Mouse (Mus musculus): Measurements from ENCODE around the gene Capn11. TPM values are rescaled to one million over a fixed set of nuclear protein-coding genes. Genes with fewer than 3 reads are reported as not detected.

Gene Capn11
- polyA plus RNA-seq, 1 experiment from 2014 or later, result 0.41 TPM

DNA sequence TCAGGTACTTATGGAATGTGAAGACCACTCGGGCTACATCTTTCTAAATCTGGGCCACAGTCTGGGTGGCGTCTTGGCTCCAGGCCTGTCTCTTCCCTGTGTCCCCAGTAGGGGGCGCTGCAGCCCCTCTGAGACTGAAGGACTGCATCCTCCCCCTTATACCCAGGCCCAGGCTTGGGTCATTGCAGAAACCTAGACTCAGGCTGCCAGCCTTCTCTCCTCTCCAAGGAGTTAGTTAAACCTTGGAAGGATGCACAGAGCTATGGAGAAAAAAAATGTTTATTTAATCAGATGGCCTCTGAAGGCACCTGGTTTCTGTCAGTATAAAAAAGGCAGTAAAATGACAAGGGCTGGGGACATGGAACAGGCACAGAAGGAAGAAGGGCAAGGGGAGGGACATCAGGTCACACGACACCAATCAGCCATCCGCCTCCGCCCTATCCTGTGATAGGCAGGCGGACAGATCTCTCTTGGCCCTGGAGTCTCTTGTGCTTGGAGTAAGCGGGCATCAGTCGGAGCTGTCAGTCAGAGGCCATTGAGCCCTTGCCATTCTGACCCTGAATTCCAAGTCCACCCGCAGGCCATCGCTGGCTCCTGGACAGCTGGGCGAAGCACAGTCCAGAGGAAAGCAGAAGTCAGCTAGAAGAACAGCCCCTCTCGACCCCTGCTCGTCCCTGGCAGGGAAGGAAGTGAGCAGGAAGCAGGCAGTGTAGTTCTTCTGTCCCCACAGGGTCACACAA lies 74.0 kb downstream of the Capn11 start:
- H3K4me3 ChIP-seq, result no peak overlapping the region

DNA sequence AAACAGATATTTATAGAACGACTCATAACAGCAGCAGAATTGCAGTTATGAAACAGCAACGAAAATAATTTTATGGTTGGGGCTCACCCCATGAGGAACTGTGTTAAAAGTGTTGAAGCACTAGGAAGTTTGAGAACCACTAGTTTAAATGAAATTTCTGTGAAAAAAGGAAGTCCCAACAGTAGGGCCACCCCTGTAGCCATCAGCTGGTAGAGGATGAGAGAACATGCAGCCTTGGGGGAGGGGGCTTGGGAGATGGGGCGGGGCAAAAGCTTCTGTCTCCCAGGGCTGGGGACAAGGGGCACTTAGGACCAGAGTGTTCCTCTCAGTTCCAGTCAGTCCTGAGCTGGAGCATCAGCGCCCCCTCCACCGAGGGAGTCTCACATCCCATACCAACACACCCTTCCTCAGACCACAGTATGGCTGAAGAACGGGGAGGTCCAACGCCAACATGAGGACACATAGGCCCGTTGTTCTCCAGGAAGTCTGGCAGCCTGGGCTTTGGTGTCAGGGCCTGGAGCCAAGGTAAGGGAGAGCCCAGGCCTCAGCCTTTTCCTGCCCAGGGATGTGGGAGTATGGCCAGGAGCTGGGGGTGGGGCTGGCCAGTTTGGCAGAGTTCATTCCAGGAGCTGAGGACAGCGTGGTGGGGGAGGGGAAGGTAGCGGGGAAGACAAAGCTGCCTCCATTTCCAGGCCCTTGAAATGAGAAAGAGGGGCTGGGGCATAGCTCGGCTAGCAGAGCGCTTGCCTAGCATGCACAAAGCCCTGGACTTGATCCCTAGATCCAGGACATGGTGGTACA lies 74.8 kb downstream of the Capn11 start:
- Histone ChIP-seq H3K9ac (no peak overlapping the region), H3K27ac (peak overlapping the region; percentile 84), H3K4me3 (no peak overlapping the region), H3K36me3 (peaks cover 18% of the 10 kb centered on the region; the same call in 1 of the 2 replicates), H3K4me2 (peak overlapping the region; percentile 15), H3K4me1 (peaks cover 36% of the 10 kb centered on the region), H3K27me3 (no peaks in the 10 kb centered on the region), H3K9me3 (no peaks in the 10 kb centered on the region)
- WGBS, result 30% methylated on average over 12 of the region's 12 CpGs
- peak; percentile 69 for ATAC-seq (ENCODE audit: borderline replicate concordance, extremely low read depth, low FRiP score, low TSS enrichment)

More for the DNA sequence above, 74.0 kb downstream of the Capn11 start:
- peak overlapping the region; percentile 84 for H3K27ac ChIP-seq
- no peaks in the 10 kb centered on the region for H3K9me3 ChIP-seq
- ATAC-seq (ENCODE audit: borderline replicate concordance, extremely low read depth, low FRiP score, low TSS enrichment), result peak; percentile 49
- H3K4me1 ChIP-seq, result peaks cover 36% of the 10 kb centered on the region
- H3K9ac ChIP-seq, result no peak overlapping the region
- H3K36me3 ChIP-seq, result peaks cover 20% of the 10 kb centered on the region; the same call in 1 of the 2 replicates
- H3K4me2 ChIP-seq, result peak overlapping the region; percentile 15
- no peaks in the 10 kb centered on the region for H3K27me3 ChIP-seq
- WGBS, result 28% methylated on average over 14 of the region's 14 CpGs

- H3K27ac ChIP-seq, result no peak overlapping the region
- 64% methylated on average over 6 of the region's 6 CpGs for WGBS
Observed at GRCm38 (mm10) chr17:45582715-45583355, 76.3 kb downstream of the Capn11 start.

DNA sequence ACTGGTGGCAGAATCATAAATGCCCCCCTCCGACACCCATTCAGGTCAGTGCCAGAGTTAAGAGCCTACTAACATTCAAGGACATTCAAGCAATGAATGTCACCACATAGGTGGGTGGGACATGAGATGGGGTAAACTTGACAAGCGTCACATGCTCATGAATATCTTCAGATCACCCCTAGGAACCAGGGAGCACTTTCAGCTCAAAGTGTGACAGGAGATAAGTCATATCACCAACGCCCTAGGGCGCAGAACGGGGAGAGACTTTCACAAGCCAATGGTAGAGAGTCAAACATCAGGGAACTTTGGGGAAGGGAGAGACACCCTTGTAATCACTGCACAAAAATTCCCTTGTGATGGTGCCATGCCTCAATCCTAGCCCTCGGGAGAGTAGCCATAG lies 76.9 kb downstream of the Capn11 start:
- no peak overlapping the region for H3K4me3 ChIP-seq
- WGBS, result 90% methylated on average over 6 of the region's 6 CpGs
- no peak overlapping the region for H3K4me2 ChIP-seq
- no peak for ATAC-seq (ENCODE audit: borderline replicate concordance, extremely low read depth, low FRiP score, low TSS enrichment)
- H3K9ac ChIP-seq, result no peak overlapping the region
- no peak overlapping the region for H3K27ac ChIP-seq
- no peaks in the 10 kb centered on the region for H3K9me3 ChIP-seq
- H3K27me3 ChIP-seq, result no peaks in the 10 kb centered on the region
- H3K36me3 ChIP-seq, result peaks cover 9% of the 10 kb centered on the region; the same call in 1 of the 2 replicates
- H3K4me1 ChIP-seq, result peaks cover 41% of the 10 kb centered on the region

More at GRCm38 (mm10) chr17:45582715-45583355, 76.3 kb downstream of the Capn11 start:
- Histone ChIP-seq H3K27me3 (no peaks in the 10 kb centered on the region), H3K9ac (no peak overlapping the region), H3K9me3 (no peaks in the 10 kb centered on the region), H3K4me2 (no peak overlapping the region), H3K4me1 (peaks cover 41% of the 10 kb centered on the region), H3K4me3 (no peak overlapping the region), H3K36me3 (peaks cover 10% of the 10 kb centered on the region; the same call in 1 of the 2 replicates)
- no peak for ATAC-seq (ENCODE audit: borderline replicate concordance, extremely low read depth, low FRiP score, low TSS enrichment)

- 3% methylated on average over 2 of the region's 2 CpGs for WGBS
- Histone ChIP-seq H3K27ac (peak overlapping the region; percentile 61; the same call in 1 of the 2 replicates), H3K4me3 (no peak overlapping the region), H3K4me1 (peaks cover 41% of the 10 kb centered on the region), H3K9me3 (no peaks in the 10 kb centered on the region), H3K4me2 (0 out of 2 replicates have a peak overlapping the region, but pooled peaks have one; percentile 21), H3K27me3 (no peaks in the 10 kb centered on the region), H3K9ac (no peak overlapping the region), H3K36me3 (peaks cover 3% of the 10 kb centered on the region; the same call in 1 of the 2 replicates)
- 0 out of 2 replicates have a peak, but pooled peaks have one; percentile 7 for ATAC-seq (ENCODE audit: borderline replicate concordance, extremely low read depth, low FRiP score, low TSS enrichment)
Observed at GRCm38 (mm10) chr17:45581567-45581983, 77.5 kb downstream of the Capn11 start.

- Histone ChIP-seq H3K4me1 (peaks cover 40% of the 10 kb centered on the region), H3K4me2 (peak overlapping the region; percentile 21; the same call in 1 of the 2 replicates), H3K27ac (peak overlapping the region; percentile 61), H3K9me3 (no peaks in the 10 kb centered on the region), H3K9ac (no peak overlapping the region), H3K36me3 (no peaks in the 10 kb centered on the region), H3K27me3 (no peaks in the 10 kb centered on the region), H3K4me3 (no peak overlapping the region)
- ATAC-seq (ENCODE audit: borderline replicate concordance, extremely low read depth, low FRiP score, low TSS enrichment), result no peak; the same call in 1 of the 2 replicates
- WGBS, result 17% methylated on average over 12 of the region's 12 CpGs
Observed at GRCm38 (mm10) chr17:45580958-45581477, 78.1 kb downstream of the Capn11 start.

Other genes with a start within 250 kb of the Capn11 start
- gene Cdc5l, start 225.6 kb downstream of the Capn11 start, polyA plus RNA-seq (2015; fragmentation: Nextera tagmentation; extraction: Ambion mirVana), result 59.2 and 61.1 TPM in 2 replicates
- gene Spats1, start 183.9 kb downstream of the Capn11 start, polyA plus RNA-seq (2015; fragmentation: Nextera tagmentation; extraction: Ambion mirVana), result 0.48 and 0.52 TPM in 2 replicates
- 20.6 and 21.0 TPM in 2 replicates for gene Aars2, start 152.5 kb downstream of the Capn11 start, polyA plus RNA-seq (2015; fragmentation: Nextera tagmentation; extraction: Ambion mirVana)
- gene Tcte1, start 135.9 kb downstream of the Capn11 start, polyA plus RNA-seq (2015; fragmentation: Nextera tagmentation; extraction: Ambion mirVana), result 0.82 and 0.94 TPM in 2 replicates
- gene Tmem151b, start 109.6 kb downstream of the Capn11 start, polyA plus RNA-seq (2015; fragmentation: Nextera tagmentation; extraction: Ambion mirVana), result 1.7 and 2.0 TPM in 2 replicates
- 3.0 and 5.0 TPM in 2 replicates for gene Nfkbie, start 103.6 kb downstream of the Capn11 start, polyA plus RNA-seq (2015; fragmentation: Nextera tagmentation; extraction: Ambion mirVana)
- 137 and 141 TPM in 2 replicates for gene Slc35b2, start 95.5 kb downstream of the Capn11 start, polyA plus RNA-seq (2015; fragmentation: Nextera tagmentation; extraction: Ambion mirVana)
- gene Hsp90ab1, start 86.1 kb downstream of the Capn11 start, polyA plus RNA-seq (2015; fragmentation: Nextera tagmentation; extraction: Ambion mirVana), result 1,572 and 1,619 TPM in 2 replicates
- gene Slc29a1, start 59.7 kb downstream of the Capn11 start, polyA plus RNA-seq (2015; fragmentation: Nextera tagmentation; extraction: Ambion mirVana), result 92.1 and 103 TPM in 2 replicates
- gene Mymx, start 57.2 kb downstream of the Capn11 start, polyA plus RNA-seq (2015; fragmentation: Nextera tagmentation; extraction: Ambion mirVana), result 0.36 and 0.41 TPM in 2 replicates
- gene Mrpl14, start 27.0 kb upstream of the Capn11 start, polyA plus RNA-seq (2015; fragmentation: Nextera tagmentation; extraction: Ambion mirVana), result 169 and 180 TPM in 2 replicates
- gene Tmem63b, start 27.6 kb upstream of the Capn11 start, polyA plus RNA-seq (2015; fragmentation: Nextera tagmentation; extraction: Ambion mirVana), result 41.3 and 48.0 TPM in 2 replicates
- gene 1600014C23Rik, start 74.5 kb upstream of the Capn11 start, polyA plus RNA-seq (2015; fragmentation: Nextera tagmentation; extraction: Ambion mirVana), result not detected in 2 replicates

Data from lung, embryonic 15.5 days (tissue).